Mouse (Mus musculus) adrenal gland, adult 2 months (tissue): ENCODE data around the gene 1700028J19Rik. TPM values are rescaled to one million over a fixed set of nuclear protein-coding genes. Genes with fewer than 3 reads are reported as not detected.
"Not testable (repeated sequence)": the region's sequence is repeated elsewhere in the genome, so short reads cannot be mapped to it uniquely, and the experiment has no call there.

Experiments
- DNase-seq: peaks from one replicate; pipeline ENCODE4 v3.0.0; 2021
- polyA plus RNA-seq: library from polyadenylated mRNA; depleted of rRNA; stranded (reverse); fragments of >200 nt; gene quantifications from 2 replicates; pipeline ENCODE4 v1.2.3, GENCODE M21; 2012
- total RNA-seq, 2 experiments: library from RNA; stranded (reverse); gene quantifications; 2 replicates each; pipeline ENCODE4 v1.2.3; 2021

Gene 1700028J19Rik
- total and polyA plus RNA-seq, 3 experiments, result 0.66 to 1.8 (median 1.4) TPM

GRCm38 (mm10) chr7:44250732-44251275 lies 4.3 kb upstream of the 1700028J19Rik start:
- DNase-seq, result peak; percentile 88

DNA sequence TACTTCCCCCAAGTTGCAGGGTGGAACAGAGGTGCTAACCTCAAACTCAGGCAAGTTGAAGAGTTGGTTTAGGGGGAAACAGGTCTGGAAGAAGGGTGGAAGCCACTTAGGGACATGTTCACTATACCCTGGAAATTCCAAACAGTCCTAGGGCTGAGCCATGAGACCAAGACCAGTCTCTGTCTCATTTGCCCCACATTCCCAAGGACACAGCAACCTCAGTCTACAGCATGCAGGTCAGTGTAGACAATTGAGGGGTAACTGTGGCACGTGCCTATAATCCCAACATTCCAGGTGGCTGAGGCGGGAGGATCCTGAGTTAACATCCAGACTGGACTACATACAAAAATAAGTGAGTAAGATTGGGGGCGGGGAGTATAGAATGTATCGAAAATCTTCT lies 2.8 kb upstream of the 1700028J19Rik start:
- no peak for DNase-seq

DNA sequence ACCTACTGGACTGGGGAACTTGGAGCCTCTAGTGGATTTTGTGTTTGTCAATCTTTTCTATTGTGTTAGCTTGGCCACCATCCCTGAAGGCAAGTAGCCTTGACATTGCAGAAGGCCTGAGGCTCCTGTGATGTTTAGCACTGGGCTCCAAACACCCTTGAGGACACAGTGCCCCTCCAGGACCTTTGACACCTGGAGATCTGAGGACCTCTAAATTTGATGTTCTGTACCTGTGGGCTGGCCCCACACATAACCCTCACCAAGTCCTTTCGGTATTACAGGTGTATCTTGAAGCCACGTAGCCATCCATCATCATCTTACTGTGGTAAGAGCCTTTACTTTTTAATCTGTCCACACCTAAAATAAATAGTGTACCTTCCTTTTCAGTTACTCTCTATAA lies 1.5 kb upstream of the 1700028J19Rik start:
- no peak for DNase-seq

- peak; percentile 66 for DNase-seq
Observed at GRCm38 (mm10) chr7:44246984-44247470, 532 bp upstream of the 1700028J19Rik start.

DNA sequence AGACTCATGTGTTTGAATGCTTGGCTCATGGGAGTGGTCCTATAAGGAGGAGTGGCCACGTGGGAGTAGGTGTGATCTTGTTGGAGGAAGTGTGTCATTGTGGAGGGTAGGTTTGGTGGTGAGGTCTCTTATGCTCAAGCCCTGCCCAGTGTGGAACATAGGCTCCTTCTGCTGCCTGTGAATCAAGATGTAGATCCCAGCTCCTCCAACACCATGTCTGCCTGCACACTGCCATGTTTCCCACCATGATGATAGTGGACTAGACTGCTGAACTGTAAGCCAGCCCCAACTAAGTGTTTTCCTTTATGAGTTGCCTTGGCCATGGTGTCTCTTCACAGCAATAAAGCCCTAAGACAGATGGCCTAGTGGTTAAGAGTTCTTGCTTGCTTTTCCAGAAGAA lies 2.4 kb downstream of the 1700028J19Rik start:
- DNase-seq, result no peak

- no peak for DNase-seq
Observed at GRCm38 (mm10) chr7:44241163-44241562, 5.3 kb downstream of the 1700028J19Rik start.

GRCm38 (mm10) chr7:44240712-44241111 lies 5.8 kb downstream of the 1700028J19Rik start:
- DNase-seq, result no peak

GRCm38 (mm10) chr7:44239913-44240312 lies 6.6 kb downstream of the 1700028J19Rik start:
- DNase-seq, result no peak

GRCm38 (mm10) chr7:44235909-44236308 lies 10.6 kb downstream of the 1700028J19Rik start, which contains the start of gene Gm36864:
Gene Gm36864 (plus strand): TSS chr7:44236177.
- no peak for DNase-seq

DNA sequence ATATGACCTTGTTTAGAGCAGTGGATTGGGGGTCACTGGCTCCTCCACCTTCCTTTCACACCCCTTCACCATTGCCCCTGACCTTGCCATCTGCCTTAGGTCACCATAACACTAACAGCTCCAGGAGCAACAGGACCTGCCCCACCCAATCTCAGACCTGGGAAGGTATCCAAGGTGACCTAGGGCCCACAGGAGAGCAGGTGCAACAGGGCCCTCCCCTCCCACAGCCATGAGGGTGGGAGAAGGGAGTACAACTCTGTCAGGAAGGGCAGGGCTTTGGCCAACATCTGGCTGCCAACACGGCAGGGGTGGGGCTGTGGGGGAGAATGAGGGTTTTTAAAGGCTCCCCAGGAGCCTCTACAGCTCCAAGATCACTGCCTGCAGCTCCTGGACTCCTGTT lies 21.4 kb downstream of the 1700028J19Rik start, which contains the start of gene Klk1:
Klk1 (plus strand) TSS at position 285 of the 400 bp plus-strand sequence.
- no peak for DNase-seq

DNA sequence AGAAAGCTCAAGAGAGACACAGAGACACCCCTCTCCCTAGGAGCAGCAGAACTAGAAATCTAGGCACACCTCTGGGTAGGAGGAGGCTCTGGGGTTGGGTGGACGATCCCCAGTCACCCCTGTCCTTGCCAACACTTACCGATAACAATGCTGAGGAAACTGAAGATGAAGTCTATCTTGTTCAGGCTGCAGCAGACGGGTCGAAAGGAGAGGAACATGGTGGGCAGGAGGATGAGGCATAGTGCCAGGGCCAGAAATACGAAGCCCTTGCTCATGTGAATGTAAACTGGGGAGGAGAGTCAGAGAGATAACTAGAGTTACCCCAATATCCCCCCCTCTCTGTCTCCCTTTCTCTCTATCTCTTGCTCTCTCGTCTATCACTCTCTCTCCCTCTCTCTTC lies 24.2 kb downstream of the 1700028J19Rik start:
- DNase-seq, result not testable (repeated sequence)

GRCm38 (mm10) chr7:44221601-44222000 lies 24.9 kb downstream of the 1700028J19Rik start:
- DNase-seq, result not testable (repeated sequence)

DNA sequence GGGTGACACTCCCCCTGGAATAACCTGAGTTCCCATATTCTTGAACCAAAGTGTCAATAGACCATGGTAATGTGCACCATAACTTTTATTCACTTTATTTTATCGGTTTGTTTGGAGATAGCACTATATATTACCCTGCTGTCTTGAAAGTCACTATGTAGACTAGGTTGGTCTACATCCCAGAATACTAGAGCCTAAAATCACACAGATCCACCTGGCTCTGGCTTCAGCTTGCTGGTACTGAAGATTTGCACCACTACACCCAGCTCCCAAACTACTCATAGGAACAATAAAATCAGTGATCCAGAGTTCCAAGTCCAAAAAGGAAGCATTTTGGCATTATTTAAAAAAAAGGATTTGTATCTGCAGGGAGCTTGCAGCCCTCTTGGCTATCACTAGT lies 30.9 kb downstream of the 1700028J19Rik start, which contains the start of gene Klk1b5:
Klk1b5 (plus strand) TSS at position 301 of the 400 bp plus-strand sequence.
- no peak for DNase-seq

DNA sequence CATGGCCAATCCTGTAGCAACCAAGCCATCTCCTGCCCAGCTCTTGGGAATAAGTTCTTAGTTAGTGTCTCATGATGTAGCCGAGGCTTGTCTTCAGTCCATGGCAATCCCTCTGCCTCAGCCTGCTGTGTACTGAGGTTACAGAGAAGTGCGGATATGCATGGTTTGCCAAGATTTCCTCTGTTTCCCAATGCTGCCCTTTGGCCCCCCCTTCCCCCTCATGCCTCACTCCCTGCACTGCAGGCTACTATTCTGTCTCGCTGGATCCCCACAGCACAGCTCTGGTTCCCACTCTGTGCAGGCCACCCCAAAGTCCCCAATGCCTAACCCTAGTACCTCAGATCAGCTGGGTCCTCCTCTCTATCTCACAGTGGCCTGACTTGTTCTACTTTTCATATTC lies 38.2 kb downstream of the 1700028J19Rik start:
- DNase-seq, result no peak

DNA sequence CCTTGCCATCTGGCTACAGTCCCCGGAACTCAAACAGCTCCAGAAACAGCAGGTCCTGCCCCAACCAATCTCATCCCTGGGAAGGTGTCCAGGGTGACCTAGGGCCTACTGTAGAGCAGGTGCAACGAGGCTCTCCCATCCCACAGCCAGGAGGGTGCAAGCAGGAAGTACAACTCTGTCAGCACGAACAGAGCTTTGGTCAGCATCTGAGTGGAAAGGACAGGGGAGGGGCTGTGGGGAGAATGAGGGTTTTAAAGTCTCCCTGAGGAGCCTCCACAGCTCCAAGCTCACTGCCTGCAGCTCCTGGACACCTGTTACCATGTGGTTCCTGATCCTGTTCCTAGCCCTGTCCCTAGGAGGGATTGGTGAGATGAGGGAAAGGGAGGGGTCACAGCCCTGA lies 39.4 kb downstream of the 1700028J19Rik start, which contains the start of gene Klk1b4:
Klk1b4 (plus strand) TSS at position 301 of the 400 bp plus-strand sequence.
- DNase-seq, result not testable (repeated sequence)

DNA sequence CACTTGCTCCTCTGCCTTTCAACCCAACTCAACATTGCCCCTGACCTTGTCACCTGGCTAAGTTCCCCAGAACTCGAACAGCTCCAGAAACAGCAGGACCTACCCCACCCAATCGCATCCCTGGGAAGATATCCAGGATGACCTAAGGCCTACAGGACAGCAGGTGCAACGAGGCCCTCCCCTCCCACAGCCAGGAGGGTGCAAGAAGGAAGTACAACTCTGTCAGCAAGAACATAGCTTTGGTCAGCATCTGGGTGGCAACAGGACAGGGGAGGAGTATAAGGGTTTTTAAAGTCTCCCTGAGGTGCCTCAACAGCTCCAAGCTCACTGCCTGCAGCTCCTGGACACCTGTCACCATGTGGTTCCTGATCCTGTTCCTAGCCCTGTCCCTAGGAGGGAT lies 48.6 kb downstream of the 1700028J19Rik start, which contains the start of gene Klk1b3:
Klk1b3 (plus strand) TSS at position 301 of the 400 bp plus-strand sequence.
- no peak for DNase-seq

DNA sequence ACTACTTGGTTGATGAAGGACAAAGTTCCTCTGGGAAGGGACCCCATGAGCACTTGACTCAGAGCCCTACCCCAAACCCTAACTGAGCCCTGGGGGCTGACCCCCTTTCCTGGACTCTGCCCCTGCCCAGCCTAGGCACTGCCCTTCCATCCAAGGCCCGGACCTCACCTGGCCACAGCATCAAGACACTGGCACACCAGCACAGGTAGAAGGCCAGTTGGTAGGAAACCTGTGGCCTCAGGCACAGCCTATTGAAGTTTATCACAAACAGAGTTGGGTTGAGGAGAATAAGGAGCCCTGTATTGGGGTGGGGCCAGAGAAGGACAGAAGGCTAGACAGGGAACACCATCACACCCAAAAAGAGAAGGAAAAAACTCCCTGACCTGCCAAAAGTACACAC lies 53.0 kb downstream of the 1700028J19Rik start:
- not testable (repeated sequence) for DNase-seq

DNA sequence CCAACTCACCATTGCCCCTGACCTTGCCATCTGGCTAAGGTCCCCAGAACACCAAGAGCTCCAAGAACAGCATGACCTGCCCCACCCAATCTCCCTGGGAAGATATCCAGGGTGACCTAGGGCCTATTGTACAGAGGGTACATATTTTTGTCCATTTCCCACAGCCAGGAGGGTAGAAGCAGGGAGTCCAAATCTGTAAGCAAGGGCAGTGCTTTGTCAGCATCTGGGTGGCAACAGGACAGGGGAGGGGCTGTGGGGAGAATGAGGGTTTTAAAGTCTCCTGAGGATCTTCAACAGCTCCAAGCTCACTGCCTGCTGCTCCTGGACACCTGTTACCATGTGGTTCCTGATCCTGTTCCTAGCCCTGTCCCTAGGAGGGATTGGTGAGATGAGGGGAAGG lies 58.6 kb downstream of the 1700028J19Rik start, which contains the start of gene Klk1b24:
Klk1b24 (plus strand) TSS at position 301 of the 400 bp plus-strand sequence.
- DNase-seq, result not testable (repeated sequence)

- DNase-seq, result not testable (repeated sequence)
Observed at GRCm38 (mm10) chr7:44186516-44186915, 60.0 kb downstream of the 1700028J19Rik start.
